Mouse (Mus musculus): ENCODE measurements around the gene Dscaml1.

DNA sequence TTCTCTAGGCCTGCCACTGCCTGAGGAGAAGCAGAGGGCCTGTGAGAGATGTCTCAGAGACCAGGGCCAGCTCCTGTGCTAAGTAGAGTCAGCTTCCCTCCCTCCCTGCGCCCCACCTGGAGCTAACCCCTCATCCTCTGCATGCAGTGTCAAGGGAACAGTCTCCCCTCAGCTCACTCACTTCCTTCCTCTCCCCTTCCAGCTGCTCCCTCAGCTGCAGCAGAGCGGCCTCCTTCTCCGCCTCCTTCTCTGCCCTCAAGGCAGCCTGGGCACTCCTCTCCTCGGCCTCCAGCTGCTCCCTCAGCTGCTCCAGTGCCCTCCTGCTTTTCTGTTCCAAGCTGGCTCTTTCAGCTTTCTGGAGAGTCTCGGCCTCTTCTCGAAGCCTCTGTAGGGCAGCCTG is 352.8 kb downstream of the Dscaml1 start:
- no peak for TF ChIP-seq HCFC1 (IDR thresholded peaks at IDR 0.05; ENCODE audit: low read depth, low read length)
- no peak for TF ChIP-seq BHLHE40 (IDR thresholded peaks at IDR 0.05; ENCODE audit: borderline replicate concordance, low read depth, low read length)
- no peak for TF ChIP-seq CTCF (IDR thresholded peaks at IDR 0.05 in 2 of 3, conservative IDR thresholded peaks at IDR 0.05 in 1 of 3; ENCODE audit: control insufficient read depth in 1 of 3, insufficient read depth in 1 of 3, low read depth in 2 of 3, low read length in 3 of 3, poor library complexity in 1 of 3, severe bottlenecking in 1 of 3)
- TF ChIP-seq GATA1 (IDR thresholded peaks at IDR 0.05; ENCODE audit: low read depth, low read length), result no peak
- no peak for TF ChIP-seq MAZ (IDR thresholded peaks at IDR 0.05; ENCODE audit: low read depth, low read length)
- TF ChIP-seq POLR2A (IDR thresholded peaks at IDR 0.05; ENCODE audit: control insufficient read depth in 1 of 2, insufficient read depth in 1 of 2, low read depth in 1 of 2, low read length in 2 of 2, poor library complexity in 1 of 2), result no peak
- TF ChIP-seq USF1 (IDR thresholded peaks at IDR 0.05; ENCODE audit: low read depth, low read length), result no peak
- TF ChIP-seq USF2 (IDR thresholded peaks at IDR 0.05; ENCODE audit: borderline replicate concordance in 1 of 2, insufficient read depth in 1 of 2, low read depth in 1 of 2, low read length in 2 of 2), result no peak
- TF ChIP-seq JUND (IDR thresholded peaks at IDR 0.05; ENCODE audit: low read depth, low read length), result no peak
- no peak for TF ChIP-seq TBP (IDR thresholded peaks at IDR 0.05; ENCODE audit: low read depth, low read length)
- TF ChIP-seq GABPA (IDR thresholded peaks at IDR 0.05; ENCODE audit: low read depth, low read length), result no peak
- TF ChIP-seq SIN3A (IDR thresholded peaks at IDR 0.05; ENCODE audit: low read length), result no peak
